Mouse (Mus musculus): ENCODE measurements around the gene Tex101. TPM values are rescaled to one million over a fixed set of nuclear protein-coding genes. Genes with fewer than 3 reads are reported as not detected.

Gene Tex101
- total and polyA plus RNA-seq, 3 experiments = not detected

DNA sequence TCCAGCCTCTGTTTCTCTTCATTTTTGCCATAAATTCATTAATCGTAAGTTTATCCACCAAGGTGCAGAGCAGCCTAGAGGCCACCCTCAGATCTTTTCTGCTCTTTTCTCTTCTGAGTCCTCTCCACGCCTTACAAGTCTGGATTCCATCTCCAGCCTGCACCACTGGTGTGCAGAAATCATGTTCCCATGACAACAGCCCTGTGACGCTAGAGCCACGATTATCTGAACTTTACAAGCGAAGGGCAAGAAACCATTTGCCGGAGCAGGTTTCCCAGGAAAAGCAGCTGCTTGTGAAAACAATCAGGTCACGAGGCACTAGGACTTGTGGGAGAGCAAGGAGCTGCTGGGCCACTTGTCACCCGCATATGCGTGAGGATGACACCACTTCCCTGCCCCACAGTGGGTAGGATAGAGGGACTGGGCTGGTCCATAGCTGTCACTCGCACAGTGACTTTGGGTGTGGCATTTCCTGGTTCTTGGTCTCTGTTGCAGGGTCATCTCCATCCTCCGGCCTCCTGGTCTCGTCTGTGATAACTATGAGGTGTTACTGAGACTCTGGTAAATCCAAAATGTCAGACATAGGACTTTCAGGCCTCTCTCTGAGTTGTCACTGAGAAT is 16.6 kb downstream of the Tex101 start:
- no peaks in the 10 kb centered on the region for H3K79me2 ChIP-seq (replicated peaks; ENCODE audit: control insufficient read depth, extremely low read depth, insufficient read depth, poor library complexity, severe bottlenecking)
- H3K4me1 ChIP-seq (ENCODE audit: control insufficient read depth in 1 of 2, insufficient read depth in 2 of 2) = peaks cover 0 to 2% of the 10 kb centered on the region in 2 experiments; a peak in 1 of 4 replicates
- H3K4me2 ChIP-seq (ENCODE audit: insufficient read depth, low read depth, poor library complexity, severe bottlenecking) = no peak overlapping the region
- no peaks in the 10 kb centered on the region for H3K36me3 ChIP-seq (replicated peaks in 1 of 2; ENCODE audit: control insufficient read depth in 1 of 2, insufficient read depth in 1 of 2, low read length in 1 of 2)
- H3K4me3 ChIP-seq (replicated peaks in 1 of 3; ENCODE audit: low read depth in 2 of 3, low read length in 2 of 3, poor library complexity in 1 of 3) = no peak overlapping the region
- H3K27ac ChIP-seq (ENCODE audit: insufficient read depth, low read depth) = no peak overlapping the region
- TF ChIP-seq RCOR1 (conservative IDR thresholded peaks at IDR 0.05; ENCODE audit: low read depth, low read length) (no peak), ZKSCAN1 (IDR thresholded peaks at IDR 0.05; ENCODE audit: borderline replicate concordance, low read depth, low read length) (no peak), KAT2A (IDR thresholded peaks at IDR 0.05; ENCODE audit: insufficient replicate concordance, low read length) (no peak), SMC3 (IDR thresholded peaks at IDR 0.05; ENCODE audit: low read depth, low read length) (no peak), EP300 (IDR thresholded peaks at IDR 0.05; ENCODE audit: low read length) (no peak), MXI1 (IDR thresholded peaks at IDR 0.05; ENCODE audit: low read depth, low read length) (no peak), ZMIZ1 (IDR thresholded peaks at IDR 0.05; ENCODE audit: low read depth, low read length) (no peak), PAX5 (IDR thresholded peaks at IDR 0.05; ENCODE audit: low read length) (no peak), HCFC1 (IDR thresholded peaks at IDR 0.05; ENCODE audit: low read depth, low read length) (no peak), ZNF384 (IDR thresholded peaks at IDR 0.05; ENCODE audit: low read depth, low read length) (no peak), E2F4 (IDR thresholded peaks at IDR 0.05; ENCODE audit: insufficient replicate concordance, low read depth, low read length) (no peak), SIN3A (IDR thresholded peaks at IDR 0.05; ENCODE audit: low read length) (no peak), JUND (conservative IDR thresholded peaks at IDR 0.05; ENCODE audit: low read depth, low read length) (no peak), USF2 (conservative IDR thresholded peaks at IDR 0.05; ENCODE audit: low read depth, low read length) (no peak), MAZ (IDR thresholded peaks at IDR 0.05; ENCODE audit: low read depth, low read length) (no peak), CHD1 (IDR thresholded peaks at IDR 0.05; ENCODE audit: low read depth, low read length) (no peak), ELF1 (IDR thresholded peaks at IDR 0.05; ENCODE audit: low read depth, low read length) (no peak), CTCF (conservative IDR thresholded peaks at IDR 0.05 in 1 of 2, IDR thresholded peaks at IDR 0.05 in 1 of 2; ENCODE audit: low read depth in 2 of 2, low read length in 2 of 2) (no peak), MEF2A (IDR thresholded peaks at IDR 0.05; ENCODE audit: borderline replicate concordance, low read depth, low read length) (no peak)
- peaks cover 3% of the 10 kb centered on the region for H3K9me3 ChIP-seq (replicated peaks; ENCODE audit: low read length)
- DNase-seq (ENCODE audit: extremely low read depth) = no peak
- dilution Hi-C loops (cut with MboI; ENCODE audit: extremely low pct_ligation_motif_present, extremely low pct_unique_long_range_greater_than_20kb, low sequenced_read_pairs) = no loop called here
- in situ Hi-C loops (cut with MboI; ENCODE audit: low pct_ligation_motif_present, low pct_unique_long_range_greater_than_20kb, low sequenced_read_pairs) = loop anchor here (10.0 kb wide), 1 partner anchor 185 kb away; no protein-coding TSS in a partner anchor
- H3K9ac ChIP-seq (ENCODE audit: insufficient read depth, low read depth) = no peak overlapping the region
- H3K27me3 ChIP-seq (replicated peaks) = peaks cover 14% of the 10 kb centered on the region

DNA sequence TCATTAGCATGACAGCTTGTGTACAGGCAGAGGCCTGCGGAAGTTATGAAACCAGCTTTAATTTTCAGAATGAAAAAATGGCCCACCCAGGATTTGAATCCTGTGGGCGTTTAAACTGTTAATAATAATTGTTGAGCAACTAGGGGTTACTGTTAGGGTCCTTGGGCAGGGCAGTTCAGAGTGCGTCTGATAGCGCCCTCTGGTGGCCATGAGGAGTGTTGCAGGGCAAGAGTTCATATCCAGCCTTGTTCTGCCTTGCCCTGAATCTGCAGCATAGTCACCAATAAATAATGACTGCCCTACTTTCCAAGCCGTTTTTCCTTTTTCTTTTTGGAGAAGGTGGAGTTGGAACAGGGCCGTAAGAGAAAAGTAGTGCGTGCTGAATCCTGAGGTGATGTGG is 22.8 kb downstream of the Tex101 start:
- TF ChIP-seq MYC (IDR thresholded peaks at IDR 0.05; ENCODE audit: low read depth, low read length) = no peak
- TF ChIP-seq MAFK (IDR thresholded peaks at IDR 0.05; ENCODE audit: insufficient replicate concordance, low read length) = no peak
- no peak for TF ChIP-seq RCOR1 (conservative IDR thresholded peaks at IDR 0.05; ENCODE audit: low read depth, low read length)
- peak; percentile 76 for TF ChIP-seq RAD21 (IDR thresholded peaks at IDR 0.05; ENCODE audit: low read depth, low read length)
- peak; percentile 86 for TF ChIP-seq SMC3 (IDR thresholded peaks at IDR 0.05; ENCODE audit: low read depth, low read length)
- TF ChIP-seq MXI1 (IDR thresholded peaks at IDR 0.05; ENCODE audit: low read depth, low read length) = no peak
- TF ChIP-seq CTCF (conservative IDR thresholded peaks at IDR 0.05 in 1 of 2, IDR thresholded peaks at IDR 0.05 in 1 of 2; ENCODE audit: low read depth in 2 of 2, low read length in 2 of 2) = peak; percentile 96 to 97
- TF ChIP-seq CHD2 (IDR thresholded peaks at IDR 0.05; ENCODE audit: low read length) = no peak
- TF ChIP-seq POLR2AphosphoS2 (IDR thresholded peaks at IDR 0.05; ENCODE audit: low read depth, low read length) = no peak
- TF ChIP-seq TCF12 (IDR thresholded peaks at IDR 0.05; ENCODE audit: low read depth, low read length) = no peak
- TF ChIP-seq ZC3H11A (IDR thresholded peaks at IDR 0.05; ENCODE audit: low read depth, low read length) = peak; percentile 30; the same call in 1 of the 2 replicates
- no peak for TF ChIP-seq USF1 (IDR thresholded peaks at IDR 0.05; ENCODE audit: low read depth, low read length)
- no peaks in the 10 kb centered on the region for H3K36me3 ChIP-seq (replicated peaks in 1 of 2; ENCODE audit: control insufficient read depth in 1 of 2, insufficient read depth in 1 of 2, low read length in 1 of 2)
- no peak overlapping the region for H3K4me2 ChIP-seq (ENCODE audit: insufficient read depth, low read depth, poor library complexity, severe bottlenecking)
- H3K27me3 ChIP-seq (replicated peaks) = no peaks in the 10 kb centered on the region
- no peak overlapping the region for H3K9ac ChIP-seq (ENCODE audit: insufficient read depth, low read depth)
- H3K79me2 ChIP-seq (replicated peaks; ENCODE audit: control insufficient read depth, extremely low read depth, insufficient read depth, poor library complexity, severe bottlenecking) = no peaks in the 10 kb centered on the region
- DNase-seq (ENCODE audit: extremely low read depth) = peak; percentile 64
- in situ Hi-C loops (cut with MboI; ENCODE audit: low pct_ligation_motif_present, low pct_unique_long_range_greater_than_20kb, low sequenced_read_pairs) (loop anchor here (10.0 kb wide), 1 partner anchor 179 kb away; no protein-coding TSS in a partner anchor), dilution Hi-C loops (cut with MboI; ENCODE audit: extremely low pct_ligation_motif_present, extremely low pct_unique_long_range_greater_than_20kb, low sequenced_read_pairs) (no loop called here)
- H3K27ac ChIP-seq (ENCODE audit: insufficient read depth, low read depth) = no peak overlapping the region
- H3K4me3 ChIP-seq (replicated peaks in 1 of 3; ENCODE audit: low read depth in 2 of 3, low read length in 2 of 3, poor library complexity in 1 of 3) = no peak overlapping the region
- no peaks in the 10 kb centered on the region for H3K9me3 ChIP-seq (replicated peaks; ENCODE audit: low read length)
- H3K4me1 ChIP-seq (ENCODE audit: control insufficient read depth in 1 of 2, insufficient read depth in 2 of 2) = no peaks in the 10 kb centered on the region
